In genomic region chr2:37430593-37431464, GRCm38 (mm10) we compare ENCODE assay signal across 8 mouse cellular contexts. TPM values are rescaled to one million over a fixed set of nuclear protein-coding genes. Genes with fewer than 3 reads are reported as not detected.
DNase-seq lines count a peak whose midpoint lies in the region; ATAC-seq and TF ChIP-seq lines count a peak whose summit lies in the region.

No protein-coding gene starts in this region.

- ATAC-seq in heart, embryonic 15.5 days (replicated peaks; ENCODE audit: insufficient number of reproducible peaks, insufficient read depth, low FRiP score, low read depth), result peak; percentile 93
- peak; percentile 96 for ATAC-seq in liver, embryonic 13.5 days (ENCODE audit: low read depth)
- peak; percentile 94 for ATAC-seq in stomach, embryonic 14.5 days (ENCODE audit: insufficient number of reproducible peaks, insufficient read depth, low FRiP score, low read depth)

- H3K27ac ChIP-seq in CH12.LX (ENCODE audit: insufficient read depth, low read depth), result peak overlapping the region; percentile 86
- peak overlapping the region; percentile 96 for H3K27ac ChIP-seq in forebrain, embryonic 10.5 days
- H3K27ac ChIP-seq in heart, embryonic 15.5 days, result peak overlapping the region; percentile 89
- peak overlapping the region; percentile 97 for H3K27ac ChIP-seq in liver, embryonic 13.5 days
- H3K27ac ChIP-seq in stomach, embryonic 14.5 days (ENCODE audit: low read length), result peak overlapping the region; percentile 94

- dilution Hi-C loops in CH12.LX (cut with MboI; ENCODE audit: extremely low pct_ligation_motif_present, extremely low pct_unique_long_range_greater_than_20kb, low sequenced_read_pairs), result no loop called here

- TF ChIP-seq CTCF in CH12.LX (conservative IDR thresholded peaks at IDR 0.05 in 1 of 2, IDR thresholded peaks at IDR 0.05 in 1 of 2; ENCODE audit: low read depth in 2 of 2, low read length in 2 of 2), result no peak

- peak; percentile 86 for DNase-seq in CH12.LX (ENCODE audit: extremely low read depth)
- peak; percentile 84 for DNase-seq in c-Kit-positive CD71-positive TER-119-negative erythroid progenitor cells, embryonic 14.5 days (ENCODE audit: low read depth)
- peak; percentile 85 for DNase-seq in forebrain, embryonic 10.5 days (ENCODE audit: extremely low spot score, low spot score)
- DNase-seq in kidney, postnatal 25 days, result peak; percentile 88 to 93
- peak; percentile 77 for DNase-seq in liver, embryonic 13.5 days
- DNase-seq in natural killer cell, adult 2 months (ENCODE audit: low spot score in 2 of 2), result peak; percentile 78 to 85

- TF ChIP-seq POLR2A in CH12.LX (IDR thresholded peaks at IDR 0.05; ENCODE audit: low read depth, low read length), result peak; percentile 73

- in situ Hi-C loops in CH12.LX (cut with MboI; ENCODE audit: low pct_ligation_motif_present, low pct_unique_long_range_greater_than_20kb, low sequenced_read_pairs), result no loop called here

- H3K27me3 ChIP-seq in CH12.LX (replicated peaks), result no peaks in the 10 kb centered on the region
- no peaks in the 10 kb centered on the region for H3K27me3 ChIP-seq in forebrain, embryonic 10.5 days (ENCODE audit: poor library complexity, severe bottlenecking)
- no peaks in the 10 kb centered on the region for H3K27me3 ChIP-seq in heart, embryonic 15.5 days
- no peaks in the 10 kb centered on the region for H3K27me3 ChIP-seq in liver, embryonic 13.5 days
- no peaks in the 10 kb centered on the region for H3K27me3 ChIP-seq in stomach, embryonic 14.5 days (ENCODE audit: control insufficient read depth, insufficient read depth, low read length)

- H3K9ac ChIP-seq in CH12.LX (ENCODE audit: insufficient read depth, low read depth), result peak overlapping the region; percentile 100
- peak overlapping the region; percentile 80 for H3K9ac ChIP-seq in heart, embryonic 15.5 days
- H3K9ac ChIP-seq in liver, embryonic 13.5 days, result peak overlapping the region; percentile 84
- peak overlapping the region; percentile 78 for H3K9ac ChIP-seq in stomach, embryonic 14.5 days (replicated peaks; ENCODE audit: low read depth, low read length)

- no peak for TF ChIP-seq RAD21 in CH12.LX (IDR thresholded peaks at IDR 0.05; ENCODE audit: low read depth, low read length)

- WGBS in forebrain, embryonic 10.5 days, result under 1% methylated on average over 38 of the region's 38 CpGs
- WGBS in heart, embryonic 15.5 days, result under 1% methylated on average over 38 of the region's 38 CpGs
- WGBS in liver, embryonic 13.5 days (ENCODE audit: insufficient replicate concordance), result under 1% methylated on average over 38 of the region's 38 CpGs
- WGBS in stomach, embryonic 14.5 days, result under 1% methylated on average over 38 of the region's 38 CpGs

- H3K79me2 ChIP-seq in CH12.LX (replicated peaks; ENCODE audit: control insufficient read depth, extremely low read depth, insufficient read depth, poor library complexity, severe bottlenecking), result peaks cover 45% of the 10 kb centered on the region

- peaks cover 4 to 40% of the 10 kb centered on the region in 2 experiments for H3K4me1 ChIP-seq in CH12.LX (ENCODE audit: control insufficient read depth in 1 of 2, insufficient read depth in 2 of 2)
- H3K4me1 ChIP-seq in forebrain, embryonic 10.5 days, result peaks cover 18% of the 10 kb centered on the region
- H3K4me1 ChIP-seq in heart, embryonic 15.5 days (replicated peaks), result peaks cover 11% of the 10 kb centered on the region
- H3K4me1 ChIP-seq in liver, embryonic 13.5 days (replicated peaks), result peaks cover 27% of the 10 kb centered on the region
- peaks cover 5% of the 10 kb centered on the region for H3K4me1 ChIP-seq in stomach, embryonic 14.5 days (ENCODE audit: control insufficient read depth, insufficient read depth, low read length)

- peak overlapping the region; percentile 88; the same call in 1 of the 2 replicates for H3K4me2 ChIP-seq in CH12.LX (ENCODE audit: insufficient read depth, low read depth, poor library complexity, severe bottlenecking)
- H3K4me2 ChIP-seq in heart, embryonic 15.5 days, result peak overlapping the region; percentile 83
- H3K4me2 ChIP-seq in liver, embryonic 13.5 days, result peak overlapping the region; percentile 77
- H3K4me2 ChIP-seq in stomach, embryonic 14.5 days (replicated peaks; ENCODE audit: low read depth, low read length), result peak overlapping the region; percentile 74

- no peak for TF ChIP-seq EP300 in CH12.LX (IDR thresholded peaks at IDR 0.05; ENCODE audit: low read length)

- H3K9me3 ChIP-seq in CH12.LX (replicated peaks; ENCODE audit: low read length), result no peaks in the 10 kb centered on the region
- H3K9me3 ChIP-seq in forebrain, embryonic 10.5 days, result no peaks in the 10 kb centered on the region
- H3K9me3 ChIP-seq in heart, embryonic 15.5 days (replicated peaks), result no peaks in the 10 kb centered on the region
- H3K9me3 ChIP-seq in liver, embryonic 13.5 days (replicated peaks), result no peaks in the 10 kb centered on the region
- H3K9me3 ChIP-seq in stomach, embryonic 14.5 days (ENCODE audit: control insufficient read depth, low read depth, low read length), result no peaks in the 10 kb centered on the region

- H3K4me3 ChIP-seq in CH12.LX (replicated peaks in 1 of 3; ENCODE audit: low read depth in 2 of 3, low read length in 2 of 3, poor library complexity in 1 of 3), result peak overlapping the region; percentile 67 to 95 (median 85)
- H3K4me3 ChIP-seq in forebrain, embryonic 10.5 days, result peak overlapping the region; percentile 87
- H3K4me3 ChIP-seq in heart, embryonic 15.5 days, result peak overlapping the region; percentile 89
- peak overlapping the region; percentile 80 for H3K4me3 ChIP-seq in liver, embryonic 13.5 days (replicated peaks)
- H3K4me3 ChIP-seq in stomach, embryonic 14.5 days (ENCODE audit: low read depth, low read length), result peak overlapping the region; percentile 89

- H3K36me3 ChIP-seq in CH12.LX (replicated peaks in 1 of 2; ENCODE audit: control insufficient read depth in 1 of 2, insufficient read depth in 1 of 2, low read length in 1 of 2), result peaks cover 21 to 31% of the 10 kb centered on the region in 2 experiments
- H3K36me3 ChIP-seq in forebrain, embryonic 10.5 days (replicated peaks), result peaks cover 31% of the 10 kb centered on the region
- peaks cover 25% of the 10 kb centered on the region for H3K36me3 ChIP-seq in heart, embryonic 15.5 days
- H3K36me3 ChIP-seq in liver, embryonic 13.5 days, result peaks cover 19% of the 10 kb centered on the region
- peaks cover 5% of the 10 kb centered on the region for H3K36me3 ChIP-seq in stomach, embryonic 14.5 days (ENCODE audit: control insufficient read depth, insufficient read depth, low read length)

TF ChIP-seq in CH12.LX, 34 proteins besides CTCF, POLR2A, EP300 and RAD21 (continues in another document):
- TF ChIP-seq CHD2 (IDR thresholded peaks at IDR 0.05; ENCODE audit: low read length) (peak; percentile 96), E2F4 (IDR thresholded peaks at IDR 0.05; ENCODE audit: insufficient replicate concordance, low read depth, low read length) (0 out of 2 replicates have a peak, but pooled peaks have one; percentile 61), ETS1 (conservative IDR thresholded peaks at IDR 0.05; ENCODE audit: low read depth, low read length) (no peak), MAZ (IDR thresholded peaks at IDR 0.05; ENCODE audit: low read depth, low read length) (no peak), TBP (conservative IDR thresholded peaks at IDR 0.05; ENCODE audit: low read depth, low read length) (peak; percentile 52; the same call in 1 of the 2 replicates), RCOR1 (conservative IDR thresholded peaks at IDR 0.05; ENCODE audit: low read depth, low read length) (peak; percentile 79; the same call in 1 of the 2 replicates), TCF12 (IDR thresholded peaks at IDR 0.05; ENCODE audit: low read depth, low read length) (0 out of 2 replicates have a peak, but pooled peaks have one; percentile 54), HCFC1 (IDR thresholded peaks at IDR 0.05; ENCODE audit: low read depth, low read length) (peak; percentile 95)

RNA-seq across cellular contexts. Expression of gene Rc3h2, which starts 8.1 kb away (rescaled TPM):
- total RNA-seq in CH12.LX (2012; rRNA removed) (6.2 and 8.0 TPM in 2 replicates), CH12.LX (2014; rRNA removed) (7.9 and 10.1 TPM in 2 replicates)
- polyA plus RNA-seq in CH12.LX (2012; ENCODE audit: insufficient read length, low read depth), result 4.2 and 5.7 TPM in 2 replicates
- 17.9 and 20.5 TPM in 2 replicates for polyA plus RNA-seq in forebrain, embryonic 10.5 days (2016; fragmentation: Nextera tagmentation; extraction: Ambion mirVana)
- 9.2 and 11.4 TPM in 2 replicates for polyA plus RNA-seq in heart, embryonic 15.5 days (2015; fragmentation: Nextera tagmentation; extraction: Ambion mirVana)
- polyA plus RNA-seq in liver, embryonic 13.5 days (2015; fragmentation: Nextera tagmentation; extraction: Ambion mirVana), result 3.7 and 4.0 TPM in 2 replicates
- polyA plus RNA-seq in stomach, embryonic 14.5 days (2014; fragmentation: Nextera tagmentation; extraction: Ambion mirVana), result 23.2 and 27.2 TPM in 2 replicates

RNA-seq across cellular contexts. Expression of gene Zbtb26, which starts 12.1 kb away (rescaled TPM):
- total RNA-seq in CH12.LX (2012; rRNA removed) (7.4 and 7.5 TPM in 2 replicates), CH12.LX (2014; rRNA removed) (6.3 and 6.8 TPM in 2 replicates)
- polyA plus RNA-seq in CH12.LX (2012; ENCODE audit: insufficient read length, low read depth), result 3.9 and 4.1 TPM in 2 replicates
- 9.8 and 11.0 TPM in 2 replicates for polyA plus RNA-seq in forebrain, embryonic 10.5 days (2016; fragmentation: Nextera tagmentation; extraction: Ambion mirVana)
- 3.9 and 4.8 TPM in 2 replicates for polyA plus RNA-seq in heart, embryonic 15.5 days (2015; fragmentation: Nextera tagmentation; extraction: Ambion mirVana)
- 1.7 and 2.1 TPM in 2 replicates for polyA plus RNA-seq in liver, embryonic 13.5 days (2015; fragmentation: Nextera tagmentation; extraction: Ambion mirVana)
- 9.3 and 9.4 TPM in 2 replicates for polyA plus RNA-seq in stomach, embryonic 14.5 days (2014; fragmentation: Nextera tagmentation; extraction: Ambion mirVana)

RNA-seq across cellular contexts. Expression of gene Zbtb6, which starts 12.1 kb away (rescaled TPM):
- total RNA-seq in CH12.LX (2012; rRNA removed), result 6.7 and 9.6 TPM in 2 replicates
- 23.3 and 26.3 TPM in 2 replicates for total RNA-seq in CH12.LX (2014; rRNA removed)
- 6.2 and 9.2 TPM in 2 replicates for polyA plus RNA-seq in CH12.LX (2012; ENCODE audit: insufficient read length, low read depth)
- polyA plus RNA-seq in forebrain, embryonic 10.5 days (2016; fragmentation: Nextera tagmentation; extraction: Ambion mirVana), result 6.0 and 6.7 TPM in 2 replicates
- 3.3 and 3.9 TPM in 2 replicates for polyA plus RNA-seq in heart, embryonic 15.5 days (2015; fragmentation: Nextera tagmentation; extraction: Ambion mirVana)
- 2.4 and 3.6 TPM in 2 replicates for polyA plus RNA-seq in liver, embryonic 13.5 days (2015; fragmentation: Nextera tagmentation; extraction: Ambion mirVana)
- 4.6 and 4.7 TPM in 2 replicates for polyA plus RNA-seq in stomach, embryonic 14.5 days (2014; fragmentation: Nextera tagmentation; extraction: Ambion mirVana)

RNA-seq across cellular contexts. Expression of gene Rabgap1, which starts 12.2 kb away (rescaled TPM):
- 17.5 and 19.4 TPM in 2 replicates for total RNA-seq in CH12.LX (2012; rRNA removed)
- total RNA-seq in CH12.LX (2014; rRNA removed), result 21.9 and 23.9 TPM in 2 replicates
- polyA plus RNA-seq in CH12.LX (2012; ENCODE audit: insufficient read length, low read depth), result 16.6 and 18.1 TPM in 2 replicates
- 41.1 and 42.1 TPM in 2 replicates for polyA plus RNA-seq in forebrain, embryonic 10.5 days (2016; fragmentation: Nextera tagmentation; extraction: Ambion mirVana)
- polyA plus RNA-seq in heart, embryonic 15.5 days (2015; fragmentation: Nextera tagmentation; extraction: Ambion mirVana), result 25.3 and 25.9 TPM in 2 replicates
- 7.4 and 8.8 TPM in 2 replicates for polyA plus RNA-seq in liver, embryonic 13.5 days (2015; fragmentation: Nextera tagmentation; extraction: Ambion mirVana)
- polyA plus RNA-seq in stomach, embryonic 14.5 days (2014; fragmentation: Nextera tagmentation; extraction: Ambion mirVana), result 80.8 and 92.6 TPM in 2 replicates

Comparison
In these comparisons a context has a peak if more than half of its experiments do, and no peak if none do; other contexts are left out.
1. Peak in every context shown above with its lines: DNase-seq, ATAC-seq, H3K4me3 ChIP-seq and H3K27ac ChIP-seq.